Mouse (Mus musculus): ENCODE data around the gene Trmt10c.

DNA sequence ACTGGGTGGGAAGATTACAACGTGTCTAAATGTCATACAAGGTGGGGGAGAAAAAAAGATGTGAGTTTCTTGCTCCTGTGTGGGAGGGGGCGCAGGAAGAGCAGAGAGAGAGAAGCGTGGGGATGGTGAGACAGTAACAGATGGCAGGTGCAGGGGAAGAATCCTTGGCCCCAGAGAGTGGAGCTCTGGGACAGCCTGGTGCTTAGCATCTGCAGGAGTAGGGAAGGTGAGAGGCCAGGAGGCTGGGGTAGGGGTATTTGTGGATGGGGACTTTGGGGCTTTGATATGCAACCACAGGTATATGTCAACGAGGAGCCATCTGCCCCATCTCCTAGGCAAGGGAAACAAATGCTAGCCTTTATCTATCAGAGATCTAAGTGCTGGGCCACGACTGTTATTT, 36.9 kb upstream of the Trmt10c start:
- TF ChIP-seq CTCF (IDR thresholded peaks at IDR 0.05; ENCODE audit: low read depth, low read length) (no peak), POLR2A (IDR thresholded peaks at IDR 0.05; ENCODE audit: insufficient read depth, low read length) (no peak), EP300 (IDR thresholded peaks at IDR 0.05; ENCODE audit: insufficient read depth, low read depth, low read length) (no peak)

All from ES-Bruce4 (cell line).